Mouse (Mus musculus) T-helper 1 cell (primary cell): ENCODE results near the gene Parvb.

Source experiments
- in situ Hi-C: fragments of 300-600 bp; cut with MboI, MseI; formaldehyde crosslinking; loops from one replicate; pipeline ENCODE4 v1.15.1; 2025; ENCODE audit warnings: high pct_unique_total_duplicates

Gene Parvb

GRCm38 (mm10) chr15:84321544-84322174 lies 89.8 kb downstream of the Parvb start:
- in situ Hi-C loops: no loop called here

DNA sequence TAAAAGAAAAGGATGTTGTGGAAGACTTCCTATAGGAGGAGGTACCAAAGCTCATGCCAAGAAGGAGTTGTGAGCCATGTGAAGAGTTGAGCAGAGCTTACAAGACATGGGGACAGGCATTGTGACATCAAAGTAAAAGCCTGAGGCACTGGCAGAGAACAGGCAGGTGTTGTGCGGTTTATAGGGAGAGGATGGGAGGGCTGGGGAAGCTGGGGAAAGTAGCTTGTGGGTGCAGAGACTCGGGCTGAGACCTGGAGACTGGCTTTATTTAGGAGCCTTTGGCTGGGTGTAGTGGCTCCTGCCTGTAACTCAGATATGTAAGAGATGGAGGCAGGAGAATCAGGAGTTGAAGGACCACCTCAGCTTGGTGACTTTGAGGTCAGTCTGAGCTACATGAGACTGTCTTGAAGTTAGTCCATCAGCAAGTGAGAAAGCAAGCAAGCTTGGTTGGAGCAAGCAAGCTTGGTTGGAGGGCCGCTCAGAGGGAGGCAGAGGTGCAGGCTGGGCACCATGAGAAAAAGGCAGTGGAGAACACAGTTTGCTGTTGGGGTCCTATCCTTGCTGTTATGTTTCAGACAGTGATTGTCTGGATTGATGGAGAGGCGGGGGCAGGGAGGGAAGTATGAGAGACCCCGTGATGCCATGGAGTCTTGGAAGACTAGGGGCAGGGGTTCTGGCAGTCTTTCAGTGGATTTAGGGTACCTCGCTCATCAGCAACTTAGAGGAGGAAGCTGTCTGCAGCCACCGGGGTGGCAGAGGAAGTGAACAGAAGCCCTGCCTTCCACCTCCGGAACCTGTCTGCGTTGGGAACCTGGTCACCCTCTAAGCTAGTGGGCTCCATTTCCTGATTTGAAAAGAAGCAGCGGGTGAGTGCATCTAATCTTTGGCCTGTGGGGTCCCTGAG lies 92.4 kb downstream of the Parvb start, which contains the start of gene Parvg:
Gene Parvg, plus strand, starts transcription at position 61 of the 904 bp plus-strand sequence.
- in situ Hi-C loops: no loop called here

DNA sequence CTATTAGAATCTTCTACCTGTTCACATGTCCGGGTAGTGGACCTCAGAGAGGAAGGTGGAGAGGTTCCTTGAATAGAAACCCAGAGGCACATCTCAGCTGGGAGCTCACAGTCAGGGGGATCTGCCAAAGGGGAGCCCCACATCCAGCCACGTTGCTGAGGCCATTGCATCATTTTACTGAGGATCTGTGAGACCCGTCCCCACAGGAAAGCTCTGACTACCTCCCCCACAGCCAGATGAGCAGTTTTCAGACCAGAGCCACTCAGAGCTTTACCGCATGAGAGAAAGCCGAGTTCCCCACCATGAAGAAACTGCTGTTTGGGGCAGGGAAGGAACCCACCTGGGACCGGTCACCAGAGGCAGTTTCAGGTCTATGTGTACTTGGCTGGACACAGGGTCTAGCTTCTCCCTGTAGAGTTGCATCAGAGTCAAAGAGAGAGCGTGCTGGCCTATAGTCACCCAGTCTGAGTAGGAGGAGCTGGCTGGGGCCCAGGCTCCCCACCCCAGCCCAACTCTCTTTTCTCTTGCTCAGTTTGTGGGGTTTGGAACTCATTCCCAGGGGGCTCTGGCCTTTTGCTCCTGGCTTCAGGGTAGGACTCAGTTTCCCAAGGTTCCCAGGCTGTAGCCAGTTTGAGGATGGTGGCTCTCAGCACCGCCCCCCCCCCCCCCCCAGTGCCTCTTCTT lies 93.2 kb downstream of the Parvb start:
- in situ Hi-C loops: no loop called here

- in situ Hi-C loops: no loop called here
These were observed 93.9 kb downstream of the Parvb start for GRCm38 (mm10) chr15:84325736-84326135.

DNA sequence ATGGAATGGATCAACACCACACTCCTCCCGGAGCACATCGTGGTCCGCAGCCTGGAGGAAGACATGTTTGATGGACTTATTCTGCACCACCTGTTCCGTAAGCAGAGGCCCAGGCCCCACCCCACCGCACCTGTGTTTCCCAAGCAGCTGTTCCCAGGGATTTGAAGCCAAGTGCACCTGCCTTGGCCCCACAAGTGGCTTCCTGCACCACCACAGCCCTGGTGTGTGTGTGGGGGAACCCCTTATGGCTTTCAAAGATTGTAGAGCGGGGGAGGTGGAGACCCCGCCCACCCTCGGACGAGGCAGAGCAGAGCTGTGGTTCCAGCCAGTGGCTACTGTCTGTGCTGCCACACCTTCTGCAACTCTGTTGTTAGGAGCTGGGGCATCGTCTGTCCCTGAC lies 97.0 kb downstream of the Parvb start:
- in situ Hi-C loops: no loop called here

DNA sequence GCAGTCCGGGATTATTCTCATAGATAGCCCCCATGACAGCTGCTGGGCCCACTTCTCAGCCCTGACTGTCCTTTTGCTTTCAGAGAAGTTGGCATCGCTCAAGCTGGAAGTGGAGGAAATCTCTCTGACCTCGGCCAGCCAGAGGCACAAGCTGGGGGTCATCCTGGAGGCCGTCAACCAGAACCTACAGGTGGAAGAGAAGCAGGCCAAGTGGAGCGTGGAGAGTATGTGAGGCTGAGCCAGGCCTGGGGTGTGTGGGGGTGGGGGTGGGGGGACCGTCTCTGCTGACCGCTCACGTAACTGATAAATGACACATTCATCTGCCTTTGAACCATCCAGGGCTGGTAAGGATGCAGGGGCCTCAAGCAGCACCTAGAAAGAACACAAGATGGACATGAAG lies 98.1 kb downstream of the Parvb start:
- in situ Hi-C loops: no loop called here

DNA sequence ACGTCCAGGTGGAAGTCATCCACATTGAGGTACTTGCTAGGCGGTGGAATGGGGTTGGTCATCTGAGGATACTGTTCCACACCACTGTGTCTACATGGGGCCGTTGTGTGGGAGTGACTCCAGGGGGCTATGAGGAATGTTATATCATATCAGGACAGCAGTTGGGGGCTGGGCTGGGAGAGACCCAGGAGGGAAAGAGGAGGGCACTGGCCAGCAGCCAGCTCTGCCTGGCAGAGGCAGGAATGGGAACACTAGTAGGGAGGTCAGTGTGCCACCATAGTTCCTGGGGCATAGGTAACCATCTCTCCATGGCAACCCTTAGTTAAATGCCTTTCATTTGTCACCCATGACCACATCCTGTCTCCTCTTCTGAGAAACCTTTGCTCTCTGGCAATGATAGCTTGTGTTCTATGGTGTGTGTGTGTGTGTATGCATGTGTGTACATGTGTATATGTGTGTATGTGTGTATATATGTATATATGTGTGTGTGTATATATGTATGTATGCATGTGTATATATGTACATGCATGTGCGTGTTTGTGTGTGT lies 99.3 kb downstream of the Parvb start:
- in situ Hi-C loops: no loop called here

DNA sequence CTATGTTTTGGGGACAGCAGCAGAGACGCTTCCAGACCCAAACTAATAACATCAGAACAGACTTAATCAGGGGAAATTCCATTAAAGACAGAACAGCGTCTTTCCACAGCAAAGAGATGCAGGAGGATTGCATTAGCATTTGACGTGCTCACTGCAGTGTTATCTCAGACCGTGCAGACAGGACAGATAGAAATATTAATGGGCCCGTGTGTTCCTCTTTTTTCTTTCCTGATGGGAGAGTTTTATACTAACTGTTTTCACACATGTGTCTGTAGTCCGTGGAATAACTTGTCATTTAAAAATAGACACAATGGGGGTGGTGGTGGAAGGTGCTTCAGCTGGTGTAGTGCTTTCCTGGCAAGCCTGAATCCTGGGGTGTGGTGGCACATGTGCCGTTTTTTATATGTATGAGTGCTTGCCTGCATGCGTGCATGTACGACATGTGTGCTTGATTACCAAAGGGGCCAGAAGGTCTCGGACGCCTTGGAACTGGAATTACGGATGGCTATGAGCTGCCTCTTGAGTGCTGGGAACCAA lies 104.5 kb downstream of the Parvb start:
- in situ Hi-C loops: no loop called here

DNA sequence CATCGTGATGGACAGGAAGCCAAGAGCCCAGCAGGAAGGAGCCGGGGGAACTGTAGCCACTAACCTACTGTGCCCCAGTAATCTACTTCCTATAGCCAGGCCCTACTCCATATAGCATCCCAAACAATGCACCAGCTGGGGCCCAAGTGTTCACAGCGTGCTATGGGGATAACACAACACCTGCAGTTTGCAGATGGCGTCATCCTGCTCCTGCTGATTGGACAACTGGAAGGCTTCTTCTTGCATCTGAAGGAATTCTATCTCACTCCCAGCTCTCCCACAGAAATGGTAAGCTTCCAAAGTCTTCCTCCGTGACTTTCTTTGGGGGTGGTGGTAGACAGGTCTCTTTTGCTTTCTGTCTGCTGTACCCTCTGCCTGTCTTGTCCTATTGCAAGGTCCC lies 105.8 kb downstream of the Parvb start:
- in situ Hi-C loops: no loop called here

GRCm38 (mm10) chr15:84340926-84341325 lies 109.1 kb downstream of the Parvb start:
- in situ Hi-C loops: no loop called here

DNA sequence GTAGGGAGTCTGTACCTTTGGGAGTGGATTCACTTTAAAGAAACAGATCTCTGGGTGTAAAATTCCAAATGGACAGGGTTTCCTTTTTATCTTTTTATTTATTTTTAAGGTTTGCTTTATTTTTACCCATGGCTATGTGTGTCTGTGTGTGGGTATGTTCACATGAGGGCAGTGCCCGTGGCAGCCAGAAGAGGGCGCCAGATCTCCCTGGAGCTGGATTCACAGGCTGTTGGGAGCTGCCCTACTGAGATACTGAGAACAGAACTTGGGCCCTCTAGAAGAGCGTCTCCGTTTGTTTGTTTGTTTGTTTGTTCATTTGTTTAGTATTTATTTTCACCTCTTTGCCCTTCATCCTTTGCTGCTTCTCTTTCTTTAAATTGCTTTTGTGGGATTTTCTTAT lies 116.9 kb downstream of the Parvb start:
- in situ Hi-C loops: no loop called here

DNA sequence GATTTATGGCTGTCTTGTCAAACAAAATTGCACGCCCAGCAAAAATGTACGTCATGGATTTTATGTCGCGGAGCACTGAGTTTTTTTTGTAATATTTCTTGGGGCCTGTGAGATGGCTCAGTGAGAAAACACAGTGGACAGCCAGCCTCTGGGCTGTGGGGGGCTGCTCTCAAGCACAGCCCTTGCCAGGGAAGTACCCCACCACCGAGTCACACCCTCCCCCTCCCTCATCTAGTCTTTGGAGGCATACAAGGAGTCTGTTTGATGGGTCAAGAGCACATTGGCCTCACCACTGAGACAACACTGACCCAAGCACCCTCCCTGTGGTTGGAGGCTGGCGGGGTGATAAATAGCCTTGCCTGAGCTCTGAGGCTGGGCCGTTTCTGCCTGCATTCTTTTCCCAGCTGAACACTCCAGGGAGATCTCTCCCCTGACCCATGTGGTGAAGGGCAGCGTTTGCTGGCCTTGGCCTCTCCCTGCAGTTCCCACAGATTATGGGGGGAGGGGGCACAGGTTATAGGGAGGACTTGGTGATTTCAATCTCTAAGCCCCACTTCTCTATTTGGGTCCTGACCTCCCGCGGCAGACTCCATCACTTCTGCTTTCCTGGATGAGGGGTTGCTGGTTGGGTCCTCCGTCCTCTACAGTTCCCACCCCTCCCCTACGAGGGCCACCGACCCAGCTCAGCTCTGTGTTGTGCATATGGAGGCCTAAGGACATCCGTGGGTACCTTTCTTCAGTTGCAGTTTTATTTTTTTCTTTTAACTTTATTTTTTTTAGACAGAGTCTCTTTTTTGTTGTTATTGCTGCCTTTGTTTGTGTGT lies 118.3 kb downstream of the Parvb start:
- in situ Hi-C loops: no loop called here

DNA sequence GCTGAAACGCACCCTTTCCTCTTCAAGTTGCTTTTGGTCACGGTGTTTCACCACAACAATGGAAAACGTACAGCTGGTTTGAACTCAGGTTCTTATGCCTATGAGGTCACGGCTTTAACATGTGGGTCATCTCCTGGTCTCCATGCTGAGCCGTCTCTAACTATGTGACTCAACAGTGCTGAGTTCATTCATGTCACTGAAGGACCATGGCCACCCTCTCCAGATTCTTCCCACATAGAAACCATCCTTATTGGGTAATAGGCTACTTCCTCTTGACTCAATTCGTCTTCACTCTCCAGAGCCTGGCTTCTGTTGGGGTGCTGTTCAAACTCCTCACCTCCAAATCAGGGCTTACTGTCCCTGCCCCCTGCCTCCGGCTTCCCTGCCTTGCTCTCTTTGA lies 119.5 kb downstream of the Parvb start:
- in situ Hi-C loops: no loop called here

DNA sequence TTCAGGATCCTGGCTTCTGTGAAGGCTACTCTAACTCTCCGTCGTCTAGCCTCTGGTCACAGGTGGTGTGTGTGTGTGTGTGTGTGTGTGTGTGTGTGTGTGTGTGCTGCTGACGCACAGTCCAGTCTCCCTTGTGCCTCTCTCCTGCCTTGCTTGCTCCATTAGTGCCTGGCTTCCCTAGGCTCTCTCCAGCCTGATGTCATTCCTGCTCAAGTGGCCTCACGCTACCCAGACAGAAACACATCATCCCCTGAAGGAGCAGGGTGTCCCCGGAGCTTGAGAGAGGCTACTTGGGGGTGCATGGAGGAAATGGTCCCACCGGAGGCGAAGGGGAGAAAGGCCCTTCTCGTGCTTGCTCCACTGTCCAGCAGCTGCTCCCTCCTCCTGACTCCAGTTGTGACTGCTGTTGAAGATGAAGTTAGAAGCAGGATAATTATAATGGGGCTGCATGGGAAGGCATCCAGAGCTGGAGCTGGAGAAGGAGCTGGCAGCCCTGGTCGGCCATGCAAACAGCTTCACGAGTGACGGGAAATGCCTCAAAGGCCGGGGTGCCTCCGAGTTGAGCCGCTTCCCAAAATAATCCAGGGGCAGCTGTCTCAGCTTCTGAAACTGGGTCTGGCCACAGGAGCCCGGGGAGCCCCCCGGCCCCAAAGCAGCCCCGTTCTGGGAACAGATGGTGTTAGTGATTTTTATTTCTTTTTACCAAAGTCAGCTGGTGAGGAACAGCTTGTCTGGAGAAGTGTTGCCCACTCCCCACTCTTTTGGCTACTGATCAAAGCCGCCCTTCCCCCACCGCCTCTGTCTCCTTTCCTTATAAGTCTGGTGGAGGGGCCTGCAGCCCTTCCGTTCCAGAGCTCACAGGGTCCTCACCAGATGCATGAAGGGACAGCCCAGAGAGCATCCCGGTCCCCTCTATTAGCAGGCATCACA lies 120.3 kb downstream of the Parvb start:
- in situ Hi-C loops: no loop called here

- in situ Hi-C loops: no loop called here
These were observed 123.2 kb downstream of the Parvb start for GRCm38 (mm10) chr15:84355081-84355480.

- in situ Hi-C loops: no loop called here
These were observed 132.9 kb downstream of the Parvb start for GRCm38 (mm10) chr15:84364746-84365145.
